Mouse (Mus musculus) embryo, embryonic 11 days (tissue): ENCODE results near the gene Msrb1.
A peak's percentile ranks its signal among the peaks of the same experiment; 100 is the strongest.

Experiments used
- DNase-seq: peaks from one replicate; pipeline ENCODE4 v3.0.0-alpha.2; 2015

Gene Msrb1

DNA sequence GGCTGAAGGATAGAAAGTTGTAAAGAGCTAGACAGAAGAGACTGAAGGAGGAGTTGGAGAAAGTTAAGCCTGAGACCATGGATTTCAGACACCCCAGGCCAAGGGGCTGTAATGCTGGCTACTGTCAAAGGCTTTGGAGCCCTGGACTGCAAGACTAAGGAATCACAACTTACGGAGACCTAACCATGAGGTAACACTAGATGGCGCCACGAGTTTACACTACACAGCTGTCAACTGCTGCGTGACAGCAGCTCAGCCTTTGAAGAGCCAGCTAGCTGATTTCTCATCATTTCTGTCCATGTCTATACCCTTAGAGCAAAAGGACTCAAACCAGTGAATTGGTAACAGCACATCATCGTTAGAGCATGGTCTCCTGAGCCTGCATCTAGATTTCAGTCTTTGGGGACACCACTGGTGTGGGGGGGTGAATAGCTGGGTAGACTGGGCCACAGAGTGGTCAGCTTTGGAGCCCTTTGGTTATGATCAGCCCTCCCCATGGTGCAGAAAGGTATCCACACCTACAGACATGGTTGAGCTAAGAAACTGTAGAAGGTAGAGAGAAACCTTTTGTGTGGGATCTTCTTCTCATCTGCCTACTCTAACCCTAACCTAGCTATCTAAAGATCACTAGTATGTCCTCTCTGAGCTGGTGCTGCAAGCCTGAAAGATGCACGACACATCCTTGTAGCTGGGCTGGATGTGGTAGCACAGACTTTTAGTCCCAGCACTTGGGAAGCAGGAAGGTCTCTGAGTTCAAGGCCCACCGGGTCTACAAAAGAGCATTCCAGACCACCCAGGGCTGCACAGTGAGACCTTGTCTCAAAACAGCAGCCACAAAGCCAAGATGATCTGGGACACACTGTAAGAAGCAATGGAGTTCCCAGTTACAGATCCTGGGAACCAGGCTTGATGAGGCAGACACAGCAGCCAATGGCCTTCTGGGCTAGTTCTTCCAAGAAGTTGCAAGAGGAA lies 9.4 kb downstream of the Msrb1 start:
- peak; percentile 91 for DNase-seq

DNA sequence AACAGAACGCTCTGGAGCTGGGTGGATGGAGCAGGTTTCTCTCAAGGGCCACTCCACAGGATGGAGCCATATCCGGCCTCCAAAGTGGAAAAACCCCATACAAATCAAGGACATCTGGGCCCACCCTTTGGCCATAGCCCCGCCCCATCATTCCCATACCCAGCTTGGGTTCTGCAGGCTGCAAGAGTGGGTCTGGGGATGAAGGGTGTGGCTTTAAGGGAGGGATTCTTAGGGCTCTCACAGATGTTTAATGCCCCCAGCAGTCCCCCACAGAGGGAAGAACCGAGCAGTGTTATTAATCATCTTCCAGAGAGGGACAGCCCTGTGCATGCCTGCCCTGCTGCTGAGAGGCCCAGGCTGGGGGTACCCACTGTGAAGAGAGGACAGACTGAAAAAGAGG lies 10.5 kb downstream of the Msrb1 start:
- no peak for DNase-seq

DNA sequence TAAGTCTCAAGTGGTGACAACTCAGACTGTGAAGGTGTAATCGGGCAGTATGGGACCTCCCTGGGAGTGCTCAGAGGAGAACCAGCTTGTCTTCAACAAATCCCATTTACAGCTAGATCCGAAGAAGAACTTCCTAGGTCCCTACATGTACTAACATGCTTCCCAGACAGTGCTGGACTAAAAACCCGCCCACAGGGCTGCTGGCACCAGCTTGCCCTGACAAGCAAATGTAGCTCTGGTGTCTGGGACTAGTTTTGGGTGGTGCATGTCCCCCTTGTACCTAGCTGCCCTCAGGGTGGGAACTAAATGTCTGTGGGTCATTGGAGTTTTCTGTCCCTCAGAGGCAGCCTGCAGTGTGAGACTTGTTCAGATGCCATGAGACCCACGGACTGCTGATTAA lies 15.1 kb downstream of the Msrb1 start:
- DNase-seq = no peak

DNA sequence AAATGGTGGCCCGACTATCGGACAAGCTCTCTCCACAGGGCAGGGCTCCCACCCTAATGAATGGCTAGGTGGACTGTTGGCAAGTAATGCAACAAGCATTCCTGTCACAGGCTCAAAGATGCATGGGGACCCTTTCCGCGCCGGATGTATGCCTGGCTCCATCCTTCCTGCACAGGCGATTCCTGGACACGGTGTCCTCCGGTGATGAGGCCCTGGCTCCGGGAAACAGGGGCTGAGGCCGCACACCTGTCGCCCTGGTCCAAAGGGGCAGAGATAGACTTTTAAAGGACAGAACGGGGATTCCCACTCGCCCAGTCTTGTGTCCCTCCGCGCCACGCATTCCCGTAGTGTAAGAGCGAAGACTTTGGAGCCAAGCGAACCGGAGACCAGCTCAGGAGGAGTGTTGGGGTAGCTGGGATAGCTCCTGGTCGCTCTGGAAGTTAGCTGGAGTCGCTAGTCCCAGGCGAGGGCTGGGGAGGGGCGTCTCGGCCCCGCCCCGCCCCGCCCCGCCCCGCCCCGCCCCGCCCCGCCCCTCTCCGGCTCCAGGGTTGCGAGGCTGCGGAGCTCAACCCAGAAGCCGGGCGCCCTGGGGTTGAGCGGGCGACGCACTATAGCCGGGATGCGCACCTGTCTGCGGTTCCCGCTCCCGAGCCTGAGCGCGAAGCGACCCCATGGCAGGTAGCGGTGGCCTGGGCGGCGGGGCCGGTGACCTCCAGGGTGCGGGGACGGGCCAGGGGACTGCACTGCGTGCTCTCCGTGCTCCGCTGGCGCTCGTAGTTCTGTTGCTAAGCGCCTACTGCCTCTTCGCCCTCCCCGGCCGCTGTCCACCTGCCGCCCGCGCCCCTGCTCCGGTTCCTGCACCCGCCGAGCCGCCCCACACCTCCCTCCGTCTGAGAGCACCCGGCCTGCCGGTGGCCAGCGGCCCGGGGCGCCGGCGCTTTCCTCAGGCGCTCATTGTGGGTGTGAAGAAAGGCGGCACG lies 16.3 kb downstream of the Msrb1 start, which contains the start of gene Hs3st6:
Hs3st6 (plus strand) TSS at position 574 of the 980 bp plus-strand sequence.
- peak; percentile 78 for DNase-seq

DNA sequence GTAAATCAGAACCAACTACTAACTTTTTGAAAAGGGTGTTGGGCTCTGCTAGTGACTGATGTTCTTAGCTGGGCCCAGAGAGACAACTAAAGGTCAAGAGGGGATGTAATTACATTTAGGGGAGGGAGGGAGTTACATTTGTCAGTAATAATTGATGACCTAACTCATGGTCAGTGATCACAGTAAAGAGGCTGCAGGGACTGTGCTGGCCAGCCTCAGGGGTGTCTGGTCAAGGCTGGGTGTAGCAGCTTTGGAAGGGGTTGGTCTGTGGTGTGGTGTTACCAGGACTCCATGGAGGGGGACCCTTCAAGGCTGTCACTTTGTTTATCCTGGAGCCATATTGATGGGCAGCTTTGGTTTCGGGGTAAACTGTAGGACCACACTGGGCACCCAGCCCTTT lies 21.0 kb downstream of the Msrb1 start:
- no peak for DNase-seq

DNA sequence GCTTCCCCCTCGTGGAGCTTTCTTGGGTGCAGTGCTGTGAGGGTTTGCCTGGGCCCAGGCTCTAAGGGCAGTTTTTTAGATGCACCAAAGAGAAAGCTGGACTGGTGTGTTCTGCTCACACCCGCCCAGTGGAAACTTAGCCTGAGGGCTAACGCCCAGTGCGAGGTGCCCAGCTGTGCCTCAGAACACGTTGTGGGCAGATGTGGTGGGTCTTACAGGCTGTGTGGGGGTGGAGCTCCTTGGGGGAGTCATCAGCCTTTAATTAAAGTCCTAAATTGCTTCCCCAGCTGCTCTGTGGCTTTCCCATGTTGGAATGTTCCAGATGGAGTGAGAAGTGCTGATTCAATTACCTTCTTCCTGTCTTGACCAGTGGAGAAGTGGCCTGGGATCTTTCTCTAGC lies 24.7 kb downstream of the Msrb1 start:
- peak; percentile 48 for DNase-seq

DNA sequence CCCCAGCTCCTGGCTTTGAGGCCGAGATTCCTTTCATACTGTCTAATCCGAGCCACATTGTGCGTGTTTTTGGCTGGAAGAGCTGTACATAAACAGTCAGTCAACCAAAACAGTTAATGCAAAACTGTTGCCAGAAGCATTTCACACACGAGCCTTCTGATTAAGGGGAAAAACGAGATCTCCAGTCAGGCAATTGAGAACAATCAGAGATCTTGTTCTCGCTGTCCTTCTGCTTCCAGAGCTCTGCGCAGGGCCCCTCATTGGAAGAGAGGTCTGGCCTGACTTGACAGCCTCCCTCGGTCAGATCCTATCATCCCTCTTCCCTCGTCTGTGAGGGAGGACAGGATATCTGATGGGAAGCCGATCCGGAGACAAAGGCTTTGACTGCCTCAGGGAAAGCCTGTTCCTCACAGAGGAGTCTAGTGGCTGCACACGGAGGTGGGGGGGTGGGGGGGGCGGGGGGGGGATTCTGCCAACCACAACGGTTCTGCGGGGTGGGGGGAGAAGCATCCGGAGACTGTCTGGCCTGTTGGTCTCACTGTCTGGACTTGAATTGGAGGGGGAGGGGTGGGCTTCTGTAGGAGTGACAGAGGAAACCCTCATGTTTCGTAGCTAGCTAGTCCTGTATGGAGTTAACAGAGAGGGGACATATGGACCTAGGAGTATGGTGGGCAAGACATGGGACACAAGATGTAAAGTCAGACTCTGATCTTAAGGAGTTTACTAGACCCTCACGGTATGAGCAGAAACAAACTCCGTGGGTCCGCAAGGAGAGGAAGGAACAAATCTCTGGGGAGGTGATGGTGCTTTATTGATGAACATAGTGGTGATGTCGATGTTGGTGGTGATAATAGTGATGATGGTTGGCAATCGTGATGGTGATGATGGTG lies 28.8 kb downstream of the Msrb1 start:
- DNase-seq = no peak

DNA sequence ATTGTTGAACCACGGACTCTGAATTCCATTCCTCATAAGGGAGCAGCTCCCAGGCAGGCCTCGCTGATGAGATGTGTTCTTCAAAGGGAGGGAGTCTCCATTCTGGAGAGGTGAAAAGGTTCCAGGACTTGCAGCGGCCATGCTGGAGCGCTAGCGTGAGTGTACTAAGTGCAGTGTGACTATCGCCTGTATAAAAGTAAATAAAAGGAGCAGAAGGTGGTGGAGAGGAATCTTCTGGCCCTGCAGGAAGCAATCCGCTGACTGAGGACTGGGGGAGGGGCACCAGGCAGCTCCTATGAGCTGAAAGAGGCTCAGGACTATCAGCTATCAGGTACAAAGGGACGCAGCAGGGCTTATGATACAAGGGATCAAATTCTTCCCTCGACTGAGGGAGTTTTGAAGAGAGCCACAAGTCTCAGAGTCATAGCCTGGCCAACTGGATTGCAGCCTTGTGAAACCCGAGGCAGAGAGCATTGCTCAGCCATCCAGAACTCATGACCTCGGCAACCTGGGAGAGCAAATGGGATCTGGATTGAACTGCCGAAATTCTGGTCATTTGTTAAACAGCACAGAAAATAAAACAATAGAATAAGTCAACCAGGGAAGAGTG lies 29.9 kb downstream of the Msrb1 start:
- DNase-seq = no peak

DNA sequence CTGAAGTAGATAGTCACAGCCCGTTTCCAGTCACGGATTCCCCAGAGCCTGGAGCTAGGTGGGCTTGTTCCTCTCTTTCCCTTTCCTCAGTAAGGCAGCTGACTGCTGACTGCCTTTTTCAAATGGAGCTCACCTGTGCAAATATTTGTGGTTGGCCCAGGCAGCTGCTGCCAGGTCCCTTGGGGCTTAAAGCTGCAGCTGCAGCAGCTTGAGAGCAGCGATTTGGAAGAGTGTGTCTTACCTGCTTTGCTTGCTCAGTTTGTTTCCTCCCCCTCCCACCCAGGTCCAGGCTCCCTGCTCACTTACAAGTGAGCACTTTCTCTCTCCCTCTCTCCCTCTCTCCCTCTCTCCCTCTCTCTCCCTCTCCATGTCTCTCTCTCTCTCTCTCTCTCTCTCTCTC lies 32.7 kb downstream of the Msrb1 start:
- no peak for DNase-seq

DNA sequence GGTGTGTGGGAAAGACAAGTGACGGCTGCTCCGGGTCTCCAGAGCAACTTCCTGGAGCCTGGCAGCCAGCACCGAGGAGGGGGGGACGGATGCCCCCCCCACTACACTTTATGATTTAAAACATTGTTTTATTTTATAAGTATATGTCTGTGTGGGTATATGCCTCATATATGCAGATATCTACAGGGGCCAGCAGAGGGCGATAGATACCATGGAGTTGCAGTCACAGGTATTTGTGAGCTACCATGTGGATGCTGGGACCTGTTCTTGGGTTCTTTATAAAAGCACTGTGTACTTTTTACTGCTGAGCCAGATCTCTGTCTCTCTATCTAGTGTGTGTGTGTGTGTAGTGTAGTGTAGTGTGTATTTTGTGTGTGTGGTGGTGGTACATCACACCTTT lies 36.8 kb downstream of the Msrb1 start:
- no peak for DNase-seq

DNA sequence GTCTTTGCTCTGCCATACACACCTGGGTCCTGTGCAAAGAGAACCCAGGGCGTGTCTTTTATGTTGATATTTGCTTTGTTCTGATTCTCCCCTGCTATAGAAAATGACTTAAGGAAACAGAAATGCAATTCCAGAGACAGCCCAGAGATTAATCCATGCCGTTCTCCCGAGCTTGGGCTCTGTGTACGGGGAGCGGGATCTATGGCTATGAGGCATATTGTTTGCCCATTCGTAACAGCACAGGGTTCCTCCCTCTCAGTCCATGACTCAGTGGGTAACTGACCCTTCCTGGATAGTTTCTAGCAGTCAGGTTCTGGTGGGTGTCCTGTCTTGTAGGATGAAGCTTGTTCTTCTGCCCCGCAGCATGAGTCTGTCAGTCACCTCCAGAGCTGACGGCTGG lies 38.7 kb downstream of the Msrb1 start:
- DNase-seq = no peak

DNA sequence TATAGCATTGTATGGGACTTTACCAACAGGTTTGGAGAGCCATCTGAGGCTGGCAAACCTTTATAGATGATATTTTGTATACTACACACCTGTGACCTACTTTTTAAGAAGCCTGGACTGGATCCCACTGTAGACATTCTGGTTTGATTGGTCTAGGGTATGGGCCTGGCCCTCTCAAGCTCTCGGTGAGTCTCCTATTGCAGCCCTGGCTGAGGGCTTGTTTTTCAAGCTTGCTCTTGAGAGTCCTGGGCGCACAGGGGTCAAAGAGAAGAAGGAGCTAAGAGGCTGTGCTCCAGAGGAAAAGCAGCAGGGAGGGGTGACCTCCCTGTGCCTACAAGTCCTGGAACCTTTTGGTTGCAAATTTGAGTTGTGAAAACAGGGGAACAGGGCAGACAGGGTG lies 40.6 kb downstream of the Msrb1 start:
- DNase-seq = no peak

DNA sequence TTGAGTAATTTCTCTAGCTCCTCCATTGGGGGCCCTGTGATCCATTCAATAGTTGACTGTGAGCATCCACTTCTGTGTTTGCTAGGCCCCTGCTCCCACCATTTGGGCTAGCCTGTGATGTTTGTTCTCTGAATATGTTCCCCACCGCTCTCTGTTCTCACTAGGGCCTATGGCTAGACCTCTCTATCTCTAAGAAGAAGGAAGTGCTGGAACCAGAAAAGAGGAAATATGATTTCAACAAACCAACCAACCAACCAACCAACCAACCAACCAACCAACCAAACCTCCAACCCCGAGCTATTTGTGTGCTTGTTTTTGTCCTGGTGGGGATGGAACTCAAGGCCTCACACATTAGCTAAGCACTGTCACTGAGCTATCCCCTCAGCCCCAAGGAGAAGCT lies 44.4 kb downstream of the Msrb1 start:
- DNase-seq = no peak

DNA sequence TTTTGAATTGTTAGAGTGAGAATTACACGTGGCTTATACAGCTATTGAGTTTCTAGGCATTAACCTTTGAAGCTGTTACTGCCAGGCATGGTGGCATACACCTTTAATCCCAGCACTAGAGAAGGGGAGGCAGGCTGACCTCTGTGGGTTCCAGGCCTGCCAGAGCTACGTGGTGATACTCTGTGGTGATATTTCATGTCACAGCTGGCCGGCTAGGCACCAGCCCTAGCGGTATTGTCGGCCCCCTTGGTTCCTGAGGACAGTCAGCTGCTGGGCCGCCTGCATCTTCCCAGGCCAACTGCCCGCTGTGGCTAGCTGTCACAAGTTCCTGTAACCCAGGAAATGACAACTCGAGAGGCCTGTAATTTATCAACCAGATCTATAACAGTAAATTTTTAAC lies 55.7 kb downstream of the Msrb1 start:
- no peak for DNase-seq
